Mouse (Mus musculus) testis, adult 2 months (tissue): ENCODE results near the gene Pkdrej. TPM values are rescaled to one million over a fixed set of nuclear protein-coding genes. Genes with fewer than 3 reads are reported as not detected.

Source experiments
- H3K27ac ChIP-seq: fragments of 200-500 bp; 2 replicates; pipeline ENCODE4 v1.5.1; 2012; ENCODE audit warnings: low read depth, low read length; ENCODE audit not compliant: control insufficient read depth, insufficient read depth
- H3K27me3 ChIP-seq: fragments of 200-500 bp; 2 replicates; pipeline ENCODE4 v1.6.1; 2012; ENCODE audit warnings: mild to moderate bottlenecking, low read length, moderate library complexity; ENCODE audit not compliant: control insufficient read depth, insufficient read depth
- H3K36me3 ChIP-seq: fragments of 200-500 bp; 2 replicates; pipeline ENCODE4 v1.6.1; 2012; ENCODE audit warnings: mild to moderate bottlenecking, low read length; ENCODE audit not compliant: control insufficient read depth, insufficient read depth
- H3K4me1 ChIP-seq: fragments of 200-500 bp; 2 replicates; pipeline ENCODE4 v1.6.1; 2012; ENCODE audit warnings: low read length; ENCODE audit not compliant: control insufficient read depth, insufficient read depth
- H3K4me3 ChIP-seq: fragments of 200-500 bp; 2 replicates; pipeline ENCODE4 v1.5.1; 2012; ENCODE audit warnings: low read depth, mild to moderate bottlenecking, low read length, moderate library complexity, mixed read lengths; ENCODE audit not compliant: control insufficient read depth
- CTCF ChIP-seq: fragments of 200-500 bp; IDR thresholded peaks from 2 replicates; pipeline ENCODE4 v1.5.1; 2012; ENCODE audit warnings: low read depth, mild to moderate bottlenecking, inconsistent platforms, low read length, moderate library complexity; ENCODE audit not compliant: control insufficient read depth, insufficient read depth, insufficient replicate concordance
- POLR2A ChIP-seq: fragments of 200-500 bp; IDR thresholded peaks from 2 replicates; pipeline ENCODE4 v1.6.1; 2012; ENCODE audit warnings: low read depth, mild to moderate bottlenecking, inconsistent platforms, low read length, moderate library complexity; ENCODE audit not compliant: control insufficient read depth
- polyA plus RNA-seq: library from polyadenylated mRNA; depleted of rRNA; stranded (reverse); fragments of >200 nt; gene quantifications from 2 replicates; pipeline ENCODE4 v1.2.3, GENCODE M21; 2012; rRNA removed

The Pkdrej gene
- polyA plus RNA-seq, 1 experiment: 17.1 TPM

DNA sequence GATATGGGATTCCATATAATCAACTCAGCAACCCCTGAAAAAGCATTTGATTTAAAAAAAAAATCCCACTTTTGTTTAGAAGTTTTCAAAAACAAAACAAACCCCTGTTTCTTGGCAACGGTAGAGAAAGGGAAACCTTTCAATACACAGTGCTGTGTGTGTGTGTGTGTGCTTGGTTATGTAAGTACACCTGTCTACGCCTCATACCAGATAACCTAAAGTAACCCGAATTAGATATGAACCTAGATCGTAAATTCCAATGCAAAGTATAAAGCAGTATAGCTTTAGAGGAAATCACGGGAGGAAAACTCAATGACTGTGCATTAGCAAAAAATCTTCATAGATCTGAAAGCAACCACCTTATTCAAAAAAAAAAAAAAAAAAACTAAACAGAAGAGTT is 54.9 kb downstream of the Pkdrej start:
- H3K27me3 ChIP-seq: no peaks in the 10 kb centered on the region
- no peak for TF ChIP-seq CTCF
- no peak for TF ChIP-seq POLR2A
- H3K4me1 ChIP-seq: peaks cover 6% of the 10 kb centered on the region
- H3K4me3 ChIP-seq: no peak overlapping the region
- H3K36me3 ChIP-seq: no peaks in the 10 kb centered on the region
- H3K27ac ChIP-seq: no peak overlapping the region

DNA sequence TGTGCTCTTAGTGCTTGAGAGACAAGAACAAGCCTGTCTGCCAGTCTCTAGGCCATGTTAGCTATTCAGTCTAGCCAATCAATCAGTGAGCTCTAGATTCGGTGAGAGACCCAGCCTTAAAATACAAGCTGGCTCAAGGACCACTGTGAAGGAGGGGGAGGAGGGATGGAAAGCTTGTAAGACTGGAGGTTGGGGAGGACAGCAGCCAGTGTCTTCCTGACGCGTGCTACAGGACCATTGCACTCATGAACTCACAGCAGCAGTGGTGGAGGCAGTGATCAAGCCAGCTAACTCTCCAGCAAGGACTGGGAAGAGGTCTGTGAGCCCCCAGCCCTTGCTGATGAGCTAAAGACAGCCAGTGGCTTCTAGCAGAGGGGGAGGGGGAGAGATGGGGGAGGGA is 56.5 kb downstream of the Pkdrej start:
- H3K36me3 ChIP-seq: no peaks in the 10 kb centered on the region
- no peak overlapping the region for H3K4me3 ChIP-seq
- peaks cover 6% of the 10 kb centered on the region for H3K4me1 ChIP-seq
- no peaks in the 10 kb centered on the region for H3K27me3 ChIP-seq
- no peak for TF ChIP-seq CTCF
- no peak for TF ChIP-seq POLR2A
- no peak overlapping the region for H3K27ac ChIP-seq

Other genes with a start within 250 kb of the Pkdrej start
- 0.07 and 1.2 TPM in 2 replicates for gene Wnt7b, start 239.3 kb downstream of the Pkdrej start, polyA plus RNA-seq
- gene Ppara, start 86.8 kb downstream of the Pkdrej start, polyA plus RNA-seq: 0.63 and 1.6 TPM in 2 replicates
- 33.4 and 39.5 TPM in 2 replicates for gene Cdpf1, start 10.0 kb downstream of the Pkdrej start, polyA plus RNA-seq
- 1.6 and 1.9 TPM in 2 replicates for gene Ttc38, start 10.6 kb upstream of the Pkdrej start, polyA plus RNA-seq
- 9.5 and 9.9 TPM in 2 replicates for gene Gtse1, start 38.0 kb upstream of the Pkdrej start, polyA plus RNA-seq
- 20.1 TPM in 2 replicates for gene Trmu, start 57.6 kb upstream of the Pkdrej start, polyA plus RNA-seq
- gene Celsr1, start 212.0 kb upstream of the Pkdrej start, polyA plus RNA-seq: 0.15 and 0.71 TPM in 2 replicates
- gene Gramd4, start 236.0 kb upstream of the Pkdrej start, polyA plus RNA-seq: 1.6 and 2.0 TPM in 2 replicates